Mouse (Mus musculus): ENCODE data around the gene Gm28539. TPM values are rescaled to one million over a fixed set of nuclear protein-coding genes. Genes with fewer than 3 reads are reported as not detected.
A peak's percentile ranks its signal among the peaks of the same experiment; 100 is the strongest.
"Not testable (repeated sequence)": the region's sequence is repeated elsewhere in the genome, so short reads cannot be mapped to it uniquely, and the experiment has no call there.

The Gm28539 gene
- polyA plus RNA-seq, 1 experiment from 2014 or later, result not detected

- Histone ChIP-seq H3K36me3 (peaks cover 77% of the 10 kb centered on the region), H3K4me3 (no peak overlapping the region), H3K27me3 (no peaks in the 10 kb centered on the region), H3K9me3 (no peaks in the 10 kb centered on the region), H3K4me2 (replicated peaks) (no peak overlapping the region), H3K4me1 (no peaks in the 10 kb centered on the region), H3K9ac (no peak overlapping the region), H3K27ac (no peak overlapping the region)
- ATAC-seq (ENCODE audit: low FRiP score, low read depth), result no peak
- WGBS, result 100% methylated on average over 1 of the region's 1 CpGs
These were observed 91.6 kb downstream of the Gm28539 start for GRCm38 (mm10) chr16:18927963-18928362.

GRCm38 (mm10) chr16:18938321-18939082, 102.1 kb downstream of the Gm28539 start:
- ATAC-seq (ENCODE audit: low FRiP score, low read depth), result no peak
- WGBS, result 89% methylated on average over 5 of the region's 5 CpGs

DNA sequence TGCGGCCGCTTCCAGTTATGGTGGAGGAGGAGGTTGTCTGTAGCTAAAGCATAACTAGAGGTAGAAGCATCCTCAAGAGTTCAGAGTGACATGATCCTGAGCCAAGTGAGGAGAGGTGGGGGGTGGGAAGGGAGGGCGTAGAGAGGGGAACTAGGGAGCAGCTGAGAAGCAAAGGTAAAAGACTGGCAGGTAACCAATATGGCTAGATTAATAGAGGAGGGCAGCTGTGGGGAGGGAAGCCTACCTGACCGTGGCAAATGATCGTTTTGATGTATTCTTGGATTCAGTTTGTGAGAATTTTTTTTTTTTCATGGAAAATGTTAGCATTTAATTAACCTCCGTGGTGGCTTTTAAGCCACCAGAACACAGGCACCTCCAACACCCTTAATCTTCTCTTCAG, 107.5 kb downstream of the Gm28539 start:
- H3K9me3 ChIP-seq, result no peaks in the 10 kb centered on the region
- H3K27ac ChIP-seq, result no peak overlapping the region
- no peak overlapping the region for H3K4me3 ChIP-seq
- H3K4me2 ChIP-seq (replicated peaks), result no peak overlapping the region
- H3K9ac ChIP-seq, result no peak overlapping the region
- peaks cover 72% of the 10 kb centered on the region for H3K36me3 ChIP-seq
- no peak for ATAC-seq (ENCODE audit: low FRiP score, low read depth)
- H3K4me1 ChIP-seq, result no peaks in the 10 kb centered on the region
- 95% methylated on average over 6 of the region's 6 CpGs for WGBS
- H3K27me3 ChIP-seq, result no peaks in the 10 kb centered on the region

More at GRCm38 (mm10) chr16:18938321-18939082, 102.1 kb downstream of the Gm28539 start:
- peaks cover 70% of the 10 kb centered on the region for H3K36me3 ChIP-seq
- H3K4me3 ChIP-seq, result no peak overlapping the region
- H3K27ac ChIP-seq, result no peak overlapping the region
- H3K9me3 ChIP-seq, result no peaks in the 10 kb centered on the region
- no peaks in the 10 kb centered on the region for H3K27me3 ChIP-seq
- H3K4me1 ChIP-seq, result no peaks in the 10 kb centered on the region
- H3K9ac ChIP-seq, result no peak overlapping the region
- H3K4me2 ChIP-seq (replicated peaks), result no peak overlapping the region

GRCm38 (mm10) chr16:18948941-18949340, 112.6 kb downstream of the Gm28539 start:
- ATAC-seq (ENCODE audit: low FRiP score, low read depth), result no peak
- Histone ChIP-seq H3K4me3 (no peak overlapping the region), H3K4me1 (no peaks in the 10 kb centered on the region), H3K9me3 (no peaks in the 10 kb centered on the region), H3K9ac (no peak overlapping the region), H3K4me2 (replicated peaks) (no peak overlapping the region), H3K36me3 (peaks cover 91% of the 10 kb centered on the region), H3K27ac (no peak overlapping the region), H3K27me3 (no peaks in the 10 kb centered on the region)
- WGBS, result 95% methylated on average over 9 of the region's 9 CpGs

GRCm38 (mm10) chr16:18950351-18950750, 114.0 kb downstream of the Gm28539 start:
- WGBS, result 92% methylated on average over 2 of the region's 2 CpGs

GRCm38 (mm10) chr16:18952813-18953212, 116.4 kb downstream of the Gm28539 start:
- H3K9ac ChIP-seq, result no peak overlapping the region
- H3K27me3 ChIP-seq, result no peaks in the 10 kb centered on the region
- no peak overlapping the region for H3K4me3 ChIP-seq
- no peak overlapping the region for H3K4me2 ChIP-seq (replicated peaks)
- H3K36me3 ChIP-seq, result peaks cover 95% of the 10 kb centered on the region
- no peaks in the 10 kb centered on the region for H3K4me1 ChIP-seq
- no peak for ATAC-seq (ENCODE audit: low FRiP score, low read depth)
- H3K9me3 ChIP-seq, result 0 out of 2 replicates have a peak, but pooled peaks cover 3% of the 10 kb centered on the region
- H3K27ac ChIP-seq, result no peak overlapping the region

More at GRCm38 (mm10) chr16:18950351-18950750, 114.0 kb downstream of the Gm28539 start:
- Histone ChIP-seq H3K27me3 (no peaks in the 10 kb centered on the region), H3K27ac (no peak overlapping the region), H3K4me3 (no peak overlapping the region), H3K9me3 (no peaks in the 10 kb centered on the region), H3K36me3 (peaks cover 94% of the 10 kb centered on the region), H3K4me1 (no peaks in the 10 kb centered on the region), H3K9ac (no peak overlapping the region), H3K4me2 (replicated peaks) (no peak overlapping the region)
- no peak for ATAC-seq (ENCODE audit: low FRiP score, low read depth)

GRCm38 (mm10) chr16:18955070-18955469, 118.7 kb downstream of the Gm28539 start:
- no peak overlapping the region for H3K4me3 ChIP-seq
- H3K27ac ChIP-seq, result no peak overlapping the region
- H3K36me3 ChIP-seq, result peaks cover 81% of the 10 kb centered on the region
- H3K4me2 ChIP-seq (replicated peaks), result no peak overlapping the region
- 83% methylated on average over 3 of the region's 3 CpGs for WGBS
- H3K9me3 ChIP-seq, result peaks cover 6% of the 10 kb centered on the region
- H3K9ac ChIP-seq, result no peak overlapping the region
- H3K27me3 ChIP-seq, result no peaks in the 10 kb centered on the region
- no peak for ATAC-seq (ENCODE audit: low FRiP score, low read depth)
- no peaks in the 10 kb centered on the region for H3K4me1 ChIP-seq

DNA sequence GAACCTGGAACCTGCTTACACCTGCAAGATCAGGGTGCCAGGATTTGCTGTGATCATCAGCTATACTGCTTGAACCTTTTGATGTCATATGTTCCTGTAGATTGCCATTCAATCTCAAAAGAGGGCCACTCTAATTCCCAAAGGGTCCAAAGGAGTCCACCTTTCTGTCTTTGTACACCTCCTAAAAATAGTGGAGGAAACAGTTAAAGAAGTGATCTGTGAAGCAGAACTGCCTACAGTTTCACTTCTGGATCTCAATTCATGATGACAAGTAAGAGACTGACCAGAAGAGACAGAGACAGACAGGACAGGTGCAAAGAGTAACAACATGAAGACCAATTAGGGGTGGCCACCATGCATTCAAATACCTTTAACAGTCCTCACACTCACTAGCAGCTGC, 127.1 kb downstream of the Gm28539 start:
- ATAC-seq (ENCODE audit: low FRiP score, low read depth), result no peak
- Histone ChIP-seq H3K9me3 (peaks cover 20% of the 10 kb centered on the region), H3K4me1 (no peaks in the 10 kb centered on the region), H3K4me2 (replicated peaks) (no peak overlapping the region), H3K27me3 (no peaks in the 10 kb centered on the region), H3K4me3 (no peak overlapping the region), H3K36me3 (peaks cover 69% of the 10 kb centered on the region), H3K27ac (no peak overlapping the region), H3K9ac (no peak overlapping the region)

- no peak overlapping the region for H3K9ac ChIP-seq
- ATAC-seq (ENCODE audit: low FRiP score, low read depth), result no peak
- H3K4me3 ChIP-seq, result no peak overlapping the region
- no peaks in the 10 kb centered on the region for H3K9me3 ChIP-seq
- WGBS, result 93% methylated on average over 9 of the region's 9 CpGs
- peaks cover 59% of the 10 kb centered on the region for H3K36me3 ChIP-seq
- no peak overlapping the region for H3K4me2 ChIP-seq (replicated peaks)
- H3K27me3 ChIP-seq, result no peaks in the 10 kb centered on the region
- H3K27ac ChIP-seq, result no peak overlapping the region
- no peaks in the 10 kb centered on the region for H3K4me1 ChIP-seq
These were observed 133.2 kb downstream of the Gm28539 start for GRCm38 (mm10) chr16:18969420-18970128.

- Histone ChIP-seq H3K27me3 (no peaks in the 10 kb centered on the region), H3K36me3 (peaks cover 49% of the 10 kb centered on the region), H3K4me3 (no peak overlapping the region), H3K9me3 (0 out of 2 replicates have a peak, but pooled peaks cover 1% of the 10 kb centered on the region), H3K4me2 (replicated peaks) (no peak overlapping the region), H3K9ac (no peak overlapping the region), H3K27ac (no peak overlapping the region), H3K4me1 (no peaks in the 10 kb centered on the region)
- no peak for ATAC-seq (ENCODE audit: low FRiP score, low read depth)
- 88% methylated on average over 3 of the region's 3 CpGs for WGBS
These were observed 134.5 kb downstream of the Gm28539 start for GRCm38 (mm10) chr16:18970837-18971236.

GRCm38 (mm10) chr16:18975665-18976064, 139.3 kb downstream of the Gm28539 start:
- 86% methylated on average over 23 of the region's 23 CpGs for WGBS
- H3K4me2 ChIP-seq (replicated peaks); ATAC-seq (ENCODE audit: low FRiP score, low read depth): not testable (repeated sequence)

DNA sequence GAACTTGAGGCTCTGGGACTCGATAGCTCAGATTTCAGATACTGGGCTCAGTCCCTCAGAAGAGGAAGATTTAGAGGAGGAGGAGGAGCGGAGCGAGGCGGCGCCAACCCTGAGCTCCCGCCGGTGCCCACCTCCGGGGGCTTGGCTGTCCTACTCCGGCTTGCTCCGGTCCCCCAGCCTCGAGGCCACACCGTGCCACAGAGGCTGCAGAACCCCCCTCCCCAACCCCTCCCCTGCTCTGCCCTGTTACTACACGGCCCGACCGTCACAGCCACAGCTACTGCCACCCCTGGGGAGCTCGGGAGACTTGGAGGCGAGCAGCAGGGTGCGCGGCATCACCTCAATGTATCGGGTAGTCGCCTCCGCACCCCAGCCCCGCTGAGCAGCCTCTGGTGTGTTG, 139.9 kb downstream of the Gm28539 start:
- Histone ChIP-seq H3K9me3 (peaks cover 10% of the 10 kb centered on the region; the same call in 1 of the 2 replicates), H3K27me3 (no peaks in the 10 kb centered on the region), H3K27ac (no peak overlapping the region), H3K36me3 (peaks cover 9% of the 10 kb centered on the region), H3K9ac (no peak overlapping the region), H3K4me3 (no peak overlapping the region), H3K4me1 (no peaks in the 10 kb centered on the region), H3K4me2 (replicated peaks) (peak overlapping the region; percentile 19; the same call in 1 of the 2 replicates)
- ATAC-seq (ENCODE audit: low FRiP score, low read depth), result no peak
- 72% methylated on average over 19 of the region's 23 CpGs for WGBS

More at GRCm38 (mm10) chr16:18975665-18976064, 139.3 kb downstream of the Gm28539 start:
- peaks cover 15% of the 10 kb centered on the region for H3K36me3 ChIP-seq
- H3K4me3 ChIP-seq, H3K27me3 ChIP-seq, H3K9ac ChIP-seq, H3K27ac ChIP-seq, H3K4me1 ChIP-seq: not testable (repeated sequence)
- peaks cover 10% of the 10 kb centered on the region; the same call in 1 of the 2 replicates for H3K9me3 ChIP-seq
